Mouse (Mus musculus) liver, embryonic 14.5 days (tissue): ENCODE data around the gene Creb5.

Experiments used
- CTCF ChIP-seq: IDR thresholded peaks from 2 replicates; pipeline ENCODE4 v1.5.1; 2016; ENCODE audit warnings: antibody characterized with exemption, low read depth, control low read depth
- EP300 ChIP-seq: IDR thresholded peaks from 2 replicates; pipeline ENCODE4 v1.6.1; 2016; ENCODE audit warnings: antibody characterized with exemption, low read depth

- TF ChIP-seq CTCF (no peak), EP300 (no peak)
Observed at GRCm38 (mm10) chr6:53716013-53716412, 428.9 kb downstream of the Creb5 start.
